Mouse (Mus musculus) lung, adult 18-20 months (tissue): ENCODE data around the gene Gstp1.
"Not testable (repeated sequence)": the region's sequence is repeated elsewhere in the genome, so short reads cannot be mapped to it uniquely, and the experiment has no call there.

Experiments used
- DNase-seq, 2 experiments: peaks; one replicate each; pipeline ENCODE4 v3.0.0; 2022; ENCODE audit warnings: mixed read lengths in 2 of 2

Gene Gstp1

DNA sequence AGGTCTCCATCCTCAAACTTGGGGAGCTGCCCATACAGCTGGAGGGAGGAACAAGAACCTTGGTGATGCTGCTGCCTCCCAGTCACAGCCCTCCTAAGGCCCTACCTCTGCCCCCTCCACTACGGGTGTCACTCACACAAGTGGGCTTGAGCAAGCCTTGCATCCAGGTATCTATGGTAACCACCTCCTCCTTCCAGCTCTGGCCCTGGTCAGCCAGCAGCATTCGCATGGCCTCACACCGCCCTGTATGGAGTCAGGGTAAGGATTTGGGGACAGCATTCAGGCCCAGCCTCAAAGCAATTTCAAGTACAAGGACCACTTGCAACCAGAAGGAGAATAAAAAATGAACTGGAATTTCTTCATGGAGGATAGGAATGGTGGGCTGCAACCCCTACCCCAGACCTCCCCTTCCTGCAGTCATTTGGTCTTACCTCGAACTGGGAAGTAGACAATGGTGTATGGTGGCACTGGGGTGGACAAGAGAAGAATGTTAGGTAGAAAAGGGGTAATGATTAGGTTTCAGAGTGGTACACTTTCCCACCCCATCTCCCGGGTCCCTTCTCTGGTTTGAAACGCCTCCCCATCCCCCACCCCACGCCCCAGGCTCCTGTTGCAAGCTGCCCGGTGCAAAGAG lies 514 bp downstream of the Gstp1 start:
- DNase-seq, result not testable (repeated sequence)

DNA sequence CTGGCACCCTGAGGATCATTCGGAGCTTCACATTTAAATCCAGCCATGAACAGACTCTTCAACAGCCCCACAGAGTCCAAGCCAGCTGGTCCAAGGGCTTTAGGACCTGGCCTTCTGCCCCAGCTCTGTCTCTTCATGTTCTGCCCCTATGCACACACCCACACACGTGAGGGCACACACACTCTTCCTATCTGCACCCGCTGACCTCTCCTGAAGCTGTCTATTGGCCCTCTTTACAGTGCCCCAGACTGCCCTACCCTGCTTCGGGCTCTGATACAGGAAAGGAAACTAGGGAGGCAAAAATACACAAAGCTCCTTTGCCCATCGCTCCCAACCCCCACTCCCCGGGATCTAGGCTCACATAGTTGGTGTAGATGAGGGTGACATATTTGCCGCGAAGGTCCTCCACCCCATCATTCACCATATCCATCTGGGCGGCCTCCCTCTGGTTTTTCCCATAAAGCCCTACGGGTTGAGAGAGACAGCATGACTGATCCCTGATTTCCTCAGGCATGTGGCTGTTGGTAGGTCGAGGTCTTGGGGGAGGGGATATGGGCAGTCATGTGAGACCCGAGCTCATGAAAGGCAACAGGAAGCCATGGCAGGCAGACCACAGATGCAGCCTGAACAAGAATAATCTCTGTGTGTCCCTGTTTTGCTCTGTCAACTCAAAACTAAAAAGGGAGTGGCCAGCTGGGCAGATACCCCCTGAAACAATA lies 1.3 kb downstream of the Gstp1 start:
- no peak for DNase-seq

DNA sequence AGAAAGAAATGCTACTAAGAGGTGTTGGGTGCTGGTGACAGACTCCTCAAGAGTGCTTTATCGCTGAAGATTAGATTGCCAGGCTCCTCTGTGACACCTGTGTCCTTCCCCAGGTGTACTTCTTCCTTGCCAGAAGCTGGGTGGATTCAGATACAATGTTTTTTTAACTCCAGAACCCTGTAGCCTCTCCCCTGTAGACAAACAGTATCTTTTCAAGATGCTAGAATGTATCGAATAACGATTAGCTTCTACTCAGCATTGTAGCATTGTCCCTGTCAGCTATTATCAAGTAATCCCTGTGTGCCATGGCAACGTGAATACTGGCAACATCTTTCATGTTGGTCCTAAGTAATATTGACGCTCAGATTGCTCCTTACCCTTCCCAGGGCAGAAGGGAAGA lies 4.0 kb downstream of the Gstp1 start:
- DNase-seq, result no peak

DNA sequence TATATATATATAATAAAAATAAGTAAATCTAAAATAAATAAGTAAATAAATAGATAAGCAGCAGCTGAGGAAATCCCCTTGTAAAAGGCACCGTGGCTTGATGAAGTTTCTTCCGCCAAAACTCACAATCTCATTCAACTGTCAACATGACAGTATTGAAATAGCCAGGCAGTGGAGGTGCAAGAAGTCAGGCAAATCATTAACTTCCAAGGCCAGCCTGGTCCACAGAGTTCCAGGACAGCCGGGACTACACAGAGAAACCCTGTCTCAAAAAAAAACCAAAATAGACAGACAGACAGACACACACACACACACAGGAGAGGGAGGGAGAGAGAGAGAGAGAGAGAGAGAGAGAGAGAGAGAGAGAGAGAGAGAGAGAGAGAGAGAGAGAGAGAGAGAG lies 4.5 kb downstream of the Gstp1 start:
- no peak for DNase-seq

DNA sequence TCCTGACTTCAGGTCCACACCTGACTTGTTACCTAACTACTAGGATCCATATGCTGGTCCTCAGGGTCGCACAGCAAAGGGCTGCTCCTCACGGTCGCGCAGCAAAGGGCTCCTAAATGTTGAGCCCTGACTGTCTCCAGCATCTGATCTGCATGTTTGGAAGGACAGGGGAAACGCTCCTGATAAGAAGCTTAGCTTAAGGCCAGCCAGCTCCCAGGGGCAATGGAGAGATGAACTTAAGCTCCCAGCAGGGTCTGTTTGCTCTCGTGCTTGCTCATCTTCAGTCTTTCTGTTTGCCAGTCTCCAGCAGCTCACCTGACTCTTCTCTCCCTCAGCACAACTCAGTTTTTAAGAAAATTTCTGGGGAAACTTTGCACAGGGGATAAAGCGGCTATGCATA lies 5.1 kb downstream of the Gstp1 start:
- no peak for DNase-seq

DNA sequence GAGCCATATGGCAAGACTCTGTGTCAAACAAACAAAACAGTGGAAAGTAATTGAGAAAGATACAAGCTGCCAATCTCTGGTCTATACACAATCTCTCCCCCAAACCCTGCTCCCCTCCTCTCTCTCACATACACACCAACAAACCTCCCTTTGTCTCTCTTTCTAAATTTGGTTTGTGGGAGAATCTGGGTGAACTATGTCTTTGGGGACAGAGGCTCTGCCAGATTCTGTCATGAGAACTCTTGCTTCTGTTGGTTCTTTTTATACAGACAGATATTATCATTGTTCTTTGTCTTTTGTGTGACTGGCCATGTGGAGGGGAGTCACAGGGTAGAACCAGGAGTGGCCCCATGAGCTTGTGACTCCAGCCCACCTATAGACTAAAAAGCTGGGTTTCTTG lies 10.2 kb downstream of the Gstp1 start:
- DNase-seq, result no peak

DNA sequence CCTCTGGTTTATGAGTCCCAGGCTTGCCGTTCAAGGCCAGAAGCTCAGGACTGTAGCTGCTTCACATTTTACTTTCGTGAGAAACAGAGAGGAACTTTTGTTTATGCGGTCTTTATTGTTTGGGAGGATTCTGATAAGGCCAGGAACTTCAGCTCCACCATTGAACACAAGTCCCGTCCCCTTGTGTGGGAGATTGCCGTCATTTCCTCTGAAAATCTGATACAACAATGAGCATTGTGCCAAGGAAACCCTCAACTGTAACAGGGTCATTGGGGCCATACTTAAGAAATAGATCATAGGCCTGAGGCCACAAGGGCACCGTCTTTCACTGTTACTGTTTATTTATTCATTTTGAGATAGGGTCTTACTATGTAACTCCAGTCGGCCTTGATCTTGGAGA lies 14.6 kb downstream of the Gstp1 start:
- DNase-seq, result no peak

DNA sequence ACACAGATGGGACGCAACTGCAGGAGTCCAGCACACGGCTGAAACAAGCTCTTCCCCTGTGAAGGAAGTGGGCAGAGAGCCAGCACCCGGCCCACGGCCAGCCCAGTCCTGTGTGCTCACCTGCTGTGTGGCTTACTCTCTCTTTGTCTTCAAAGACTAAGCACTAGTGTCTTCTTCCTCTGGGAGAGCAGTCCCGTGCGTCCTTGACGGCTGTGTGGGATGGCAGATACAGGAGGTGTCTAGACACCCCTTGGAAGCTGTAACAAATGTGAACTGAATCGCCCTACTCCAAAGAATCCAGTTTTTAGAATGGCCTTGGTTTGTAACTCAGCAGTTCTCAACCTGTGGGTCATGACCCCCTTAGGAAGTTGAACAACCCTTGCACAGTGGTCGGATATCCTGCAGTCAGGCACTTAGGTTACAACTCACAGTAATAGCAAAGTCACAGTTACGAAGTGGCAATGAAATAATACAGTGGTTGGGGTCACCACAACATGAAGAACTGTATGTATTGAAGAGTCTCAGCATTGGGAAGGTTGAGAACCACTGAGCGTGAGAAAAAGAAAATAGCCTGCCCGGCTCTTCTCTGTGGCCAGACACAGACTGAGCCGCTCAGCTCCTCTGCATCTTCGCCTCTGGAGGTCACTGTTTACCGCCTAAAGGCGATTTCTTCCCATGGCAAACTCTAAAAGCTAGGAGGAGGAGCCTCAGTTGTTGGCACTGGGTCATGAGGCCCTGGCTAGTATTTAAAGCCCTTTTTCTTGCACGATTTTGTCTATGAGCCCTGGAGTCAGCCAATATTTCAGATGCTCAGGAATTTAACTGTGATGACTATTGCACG lies 18.8 kb downstream of the Gstp1 start:
- peak; percentile 85 to 91 for DNase-seq

DNA sequence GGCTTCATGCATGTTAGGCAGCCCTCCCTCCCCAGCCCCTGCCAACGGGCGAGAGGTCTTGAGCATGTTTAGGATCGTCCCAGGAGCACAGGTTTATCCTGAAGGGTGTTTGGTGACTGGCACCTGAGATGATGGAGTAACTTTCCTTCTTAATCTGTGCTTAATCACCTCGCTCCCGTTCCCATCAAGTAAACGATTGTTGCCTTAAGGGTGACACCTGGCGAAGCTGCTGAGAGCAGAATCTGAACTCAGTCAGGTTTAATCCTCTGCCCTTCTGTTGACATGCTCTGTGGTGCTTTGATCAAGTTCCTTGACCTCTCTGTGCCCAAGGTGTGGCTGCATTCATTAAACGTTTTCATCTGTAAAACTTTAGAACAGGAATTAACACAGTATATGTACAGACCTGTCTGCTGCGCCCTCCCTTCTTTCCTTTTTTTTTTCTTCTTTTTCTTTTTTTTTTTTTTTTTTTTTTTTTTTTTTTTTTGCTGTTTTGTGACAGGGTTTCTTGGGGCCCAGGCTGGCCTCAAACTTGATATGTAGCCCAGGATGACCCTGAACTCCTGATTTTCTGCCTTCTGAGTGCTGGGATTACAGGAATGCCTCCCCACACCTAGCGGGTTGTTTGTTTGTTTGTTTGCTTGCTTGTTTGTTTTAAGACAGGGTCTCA lies 19.7 kb downstream of the Gstp1 start:
- DNase-seq, result no peak

DNA sequence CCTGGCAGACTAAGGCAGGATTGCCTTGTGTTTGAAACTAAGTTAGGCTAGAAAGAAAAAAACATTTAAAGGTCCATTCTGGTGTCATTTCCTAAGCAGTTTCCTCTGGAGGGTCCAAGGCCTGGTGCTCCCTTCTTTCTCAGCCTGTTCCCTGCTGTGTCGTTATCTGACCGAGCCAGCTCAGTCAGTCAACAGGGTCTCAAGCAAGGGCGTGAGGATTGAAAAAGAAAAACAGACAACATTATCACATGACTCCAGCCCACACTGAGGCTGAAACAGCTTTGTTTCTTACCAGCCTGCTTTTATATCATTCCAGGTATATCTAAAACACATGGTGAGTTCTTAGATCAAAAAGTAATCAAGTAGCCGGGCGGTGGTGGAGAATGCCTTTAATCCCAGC lies 22.1 kb downstream of the Gstp1 start:
- no peak for DNase-seq

DNA sequence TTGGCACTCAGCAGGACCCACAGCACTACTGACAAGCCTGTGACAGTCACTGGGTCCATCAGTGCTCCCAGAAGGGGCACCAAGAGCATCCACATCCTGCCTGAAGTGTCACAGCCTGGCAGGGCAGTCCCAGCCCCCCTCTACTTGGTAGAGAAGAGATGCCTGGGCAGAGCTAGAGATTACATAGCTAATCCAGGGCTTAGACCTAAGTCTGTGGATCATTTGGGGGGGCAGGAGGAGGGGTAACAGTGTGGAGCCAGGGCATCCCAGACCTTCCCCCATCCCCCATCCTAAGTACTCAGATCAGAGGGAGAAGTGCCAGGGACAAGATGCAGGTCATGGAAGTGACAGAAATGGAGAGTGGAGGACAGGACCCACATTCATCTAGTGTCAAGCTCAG lies 23.0 kb downstream of the Gstp1 start:
- no peak for DNase-seq

DNA sequence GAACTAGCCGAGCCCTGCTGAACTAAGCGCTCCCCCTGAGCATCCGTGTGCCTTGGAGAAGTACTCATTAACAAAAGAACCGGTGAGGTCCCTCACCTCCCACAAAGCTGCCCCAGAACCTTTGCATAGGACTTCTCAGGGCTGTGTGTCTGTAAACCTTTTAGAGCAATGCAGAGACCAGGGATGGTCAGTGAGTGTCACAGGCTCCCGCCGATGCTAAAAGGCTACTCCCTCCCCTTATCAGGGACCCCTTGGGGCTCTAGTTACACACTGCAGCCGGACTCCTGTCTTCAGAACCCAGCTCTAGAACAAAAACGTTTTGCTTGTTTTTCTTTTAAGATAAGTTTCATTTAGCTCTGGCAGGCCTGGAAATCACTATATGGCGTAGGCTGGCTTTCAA lies 24.7 kb downstream of the Gstp1 start:
- no peak for DNase-seq

DNA sequence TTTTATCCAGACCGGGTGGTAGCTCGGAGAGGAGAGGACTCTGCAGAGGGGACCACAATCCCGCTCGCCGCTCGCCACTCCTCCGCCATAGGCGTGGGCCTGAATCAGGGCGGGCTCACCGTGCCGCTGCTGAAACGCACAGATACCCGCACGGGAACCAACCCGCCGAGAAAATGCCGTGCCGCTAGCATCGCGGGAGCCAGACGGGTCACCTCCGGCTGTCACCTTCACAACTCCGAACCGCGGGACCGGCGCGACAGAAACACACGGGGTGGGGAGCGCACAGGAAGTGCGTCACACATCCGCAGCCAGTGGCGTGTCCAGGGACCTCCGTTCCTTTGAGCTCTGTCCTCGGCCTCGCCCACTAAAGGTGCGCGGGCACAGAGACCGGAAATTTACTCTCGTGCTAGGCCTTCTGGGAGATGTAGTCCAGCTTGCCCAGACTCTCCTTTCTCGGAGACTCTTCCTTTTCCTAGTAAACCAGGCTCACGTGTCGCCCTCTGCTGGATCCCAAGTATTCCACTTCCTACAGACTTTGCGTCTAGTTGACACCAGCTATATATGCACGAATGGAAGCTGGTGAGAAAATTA lies 25.3 kb downstream of the Gstp1 start, which contains the start of gene Ndufv1:
Gene Ndufv1, minus strand, starts transcription at position 375 of the 591 bp plus-strand sequence.
- peak; percentile 99 for DNase-seq

DNA sequence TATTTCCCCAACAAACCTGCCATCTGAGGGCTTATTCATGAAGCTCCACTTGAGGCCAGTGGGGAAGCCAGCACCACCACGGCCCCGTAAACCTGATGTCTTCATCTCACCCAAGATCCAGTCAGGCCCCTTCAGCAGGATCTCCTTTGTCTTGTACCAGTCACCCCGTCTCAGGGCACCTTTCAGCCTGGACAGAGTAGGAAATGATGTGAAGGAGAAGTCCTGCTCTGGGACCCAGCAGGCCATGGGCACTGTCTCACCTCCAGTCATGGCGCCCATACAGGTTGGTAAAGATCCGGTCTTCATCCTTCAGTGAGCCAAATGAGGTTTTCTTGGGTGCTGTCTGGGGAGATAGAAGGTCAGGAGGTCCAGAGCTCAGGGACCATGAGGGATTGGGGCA lies 26.7 kb downstream of the Gstp1 start:
- no peak for DNase-seq

DNA sequence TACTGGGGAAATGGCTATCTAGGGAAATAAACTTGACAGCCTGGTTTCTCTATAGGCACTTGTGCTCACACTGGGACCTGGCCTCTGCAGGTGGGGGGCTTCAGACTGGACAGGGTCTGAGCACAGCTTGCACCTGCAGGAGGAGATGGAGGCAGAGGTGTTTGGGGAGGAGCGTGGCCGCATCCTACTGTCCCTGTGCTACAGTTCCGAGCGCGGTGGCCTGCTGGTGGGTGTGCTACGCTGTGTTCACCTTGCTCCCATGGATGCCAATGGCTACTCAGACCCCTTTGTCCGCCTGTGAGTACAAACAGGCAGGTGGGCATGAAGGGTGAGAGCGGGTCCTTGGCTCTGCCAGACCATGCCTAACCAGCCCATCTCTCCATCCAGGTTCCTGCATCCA lies 31.8 kb downstream of the Gstp1 start:
- DNase-seq, result no peak

DNA sequence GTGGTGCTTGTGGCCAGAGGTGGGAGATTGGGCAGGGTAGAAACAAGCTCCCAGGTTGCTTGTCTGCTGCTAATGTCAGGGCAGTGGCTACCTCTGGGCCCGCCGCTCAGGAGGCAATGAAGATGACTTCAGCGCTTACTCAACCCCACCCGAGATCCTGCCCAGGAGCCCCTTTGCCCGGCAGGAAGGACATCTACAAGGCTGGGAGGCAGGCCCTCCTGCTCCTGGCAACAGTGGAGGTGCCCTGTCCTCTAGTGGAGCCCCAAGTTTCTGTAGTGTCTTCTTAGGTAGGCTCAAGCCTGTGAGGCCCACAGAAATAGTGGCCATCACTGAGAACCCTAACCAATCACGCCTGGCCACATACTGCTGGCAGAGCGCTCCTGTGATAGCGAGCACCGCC lies 32.7 kb downstream of the Gstp1 start:
- DNase-seq, result no peak

DNA sequence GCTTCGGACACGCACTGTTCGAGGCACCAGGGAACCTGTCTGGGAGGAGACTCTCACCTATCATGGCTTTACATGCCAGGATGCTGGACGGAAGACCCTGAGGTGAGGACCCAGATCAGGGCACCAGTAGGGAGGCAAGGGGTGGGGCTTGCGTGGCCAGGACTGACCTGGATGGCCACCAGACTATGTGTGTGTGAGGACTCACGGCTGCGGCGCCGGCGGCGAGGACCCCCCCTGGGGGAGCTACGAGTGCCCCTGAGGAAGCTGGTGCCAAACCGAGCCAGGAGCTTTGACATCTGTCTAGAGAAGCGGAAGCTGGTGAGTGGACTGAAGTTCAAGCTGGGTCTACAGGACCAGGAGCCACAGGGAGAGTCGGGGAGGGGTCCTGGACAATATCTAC lies 33.5 kb downstream of the Gstp1 start:
- no peak for DNase-seq

DNA sequence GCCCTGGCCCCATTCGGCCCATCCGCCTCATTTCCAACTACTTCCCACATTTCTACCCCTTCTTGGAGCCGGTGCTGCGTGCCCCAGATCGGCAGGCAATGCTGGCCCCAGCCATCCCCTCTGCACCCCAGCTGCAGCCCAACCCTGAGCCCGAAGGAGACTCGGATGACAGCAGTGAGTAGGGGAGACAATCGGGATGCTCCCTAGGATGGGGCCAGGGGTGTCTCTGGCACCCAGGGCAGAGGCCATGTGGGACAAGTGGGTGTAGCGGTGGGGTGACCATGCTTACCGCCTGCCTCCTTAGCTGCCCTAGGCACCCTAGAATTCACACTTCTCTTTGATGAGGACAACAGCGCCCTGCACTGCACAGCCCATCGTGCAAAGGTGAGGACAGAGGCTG lies 34.1 kb downstream of the Gstp1 start:
- DNase-seq, result no peak

DNA sequence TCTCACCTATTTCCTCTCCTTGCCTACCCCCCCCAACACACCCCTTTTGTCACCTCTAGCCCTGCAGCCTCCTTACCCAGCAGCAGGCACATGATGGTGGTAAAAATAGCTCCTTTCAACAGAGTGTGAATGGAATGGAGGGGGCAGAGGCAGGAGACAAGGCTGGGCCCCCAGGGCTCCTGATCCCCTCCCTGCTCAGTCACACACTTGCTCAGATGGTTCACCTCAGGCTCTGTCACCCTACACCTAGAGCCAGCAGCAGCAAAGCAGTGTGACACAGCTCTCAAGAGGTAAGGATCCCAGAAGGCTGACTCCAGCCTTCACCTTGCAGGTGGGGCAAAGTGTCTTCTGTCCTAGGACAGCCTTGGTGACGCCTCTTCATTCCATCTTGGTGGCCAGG lies 34.7 kb downstream of the Gstp1 start, which contains the start of gene Doc2g:
Gene Doc2g, plus strand, starts transcription at position 202 of the 400 bp plus-strand sequence.
- DNase-seq, result no peak

DNA sequence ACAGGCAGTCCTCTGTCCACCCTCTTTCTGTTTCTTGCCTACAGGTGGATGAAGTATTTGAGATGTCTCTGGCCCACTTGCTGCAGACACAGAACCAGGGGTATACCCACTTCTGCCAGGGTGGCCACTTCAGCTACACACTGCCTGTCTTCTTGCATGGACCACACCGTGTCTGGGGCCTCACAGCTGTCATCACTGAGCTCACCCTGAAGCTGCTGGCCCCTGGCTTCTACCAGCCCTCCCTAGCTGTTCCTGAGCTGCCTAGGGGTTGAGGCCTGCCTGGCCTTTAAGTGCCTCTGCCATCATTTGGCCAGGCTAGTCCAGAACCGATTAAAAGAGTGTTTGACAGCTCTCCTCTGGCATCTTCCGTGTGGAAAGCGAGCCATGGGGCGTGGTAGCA lies 36.0 kb downstream of the Gstp1 start:
- no peak for DNase-seq

DNA sequence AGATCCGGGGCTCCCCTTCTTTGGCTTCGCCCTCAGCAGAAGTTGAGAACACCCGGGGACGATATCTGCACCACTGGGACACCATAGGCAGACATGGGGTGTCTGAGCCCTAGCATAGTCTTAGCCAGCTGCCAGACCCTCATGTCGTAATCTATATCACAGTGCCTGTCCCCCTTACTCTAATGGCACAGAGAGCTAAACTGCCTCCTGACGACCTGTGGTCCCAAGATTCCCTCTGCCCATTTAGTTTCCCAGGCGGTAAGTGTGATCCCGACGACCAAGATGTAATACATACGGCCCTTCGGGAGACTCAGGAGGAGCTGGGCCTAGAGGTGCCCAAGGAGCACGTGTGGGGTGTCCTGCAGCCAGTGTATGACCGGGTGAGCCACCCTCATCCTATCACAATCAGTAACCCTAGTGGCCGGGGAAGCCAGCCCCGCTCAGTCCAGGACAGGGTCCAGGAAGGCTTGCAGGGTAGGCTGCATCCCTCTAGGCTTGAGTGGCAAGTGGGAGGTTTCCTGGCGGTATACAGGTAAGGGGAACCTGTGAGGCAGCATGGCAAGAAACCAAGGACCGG lies 36.7 kb downstream of the Gstp1 start:
- DNase-seq, result no peak

DNA sequence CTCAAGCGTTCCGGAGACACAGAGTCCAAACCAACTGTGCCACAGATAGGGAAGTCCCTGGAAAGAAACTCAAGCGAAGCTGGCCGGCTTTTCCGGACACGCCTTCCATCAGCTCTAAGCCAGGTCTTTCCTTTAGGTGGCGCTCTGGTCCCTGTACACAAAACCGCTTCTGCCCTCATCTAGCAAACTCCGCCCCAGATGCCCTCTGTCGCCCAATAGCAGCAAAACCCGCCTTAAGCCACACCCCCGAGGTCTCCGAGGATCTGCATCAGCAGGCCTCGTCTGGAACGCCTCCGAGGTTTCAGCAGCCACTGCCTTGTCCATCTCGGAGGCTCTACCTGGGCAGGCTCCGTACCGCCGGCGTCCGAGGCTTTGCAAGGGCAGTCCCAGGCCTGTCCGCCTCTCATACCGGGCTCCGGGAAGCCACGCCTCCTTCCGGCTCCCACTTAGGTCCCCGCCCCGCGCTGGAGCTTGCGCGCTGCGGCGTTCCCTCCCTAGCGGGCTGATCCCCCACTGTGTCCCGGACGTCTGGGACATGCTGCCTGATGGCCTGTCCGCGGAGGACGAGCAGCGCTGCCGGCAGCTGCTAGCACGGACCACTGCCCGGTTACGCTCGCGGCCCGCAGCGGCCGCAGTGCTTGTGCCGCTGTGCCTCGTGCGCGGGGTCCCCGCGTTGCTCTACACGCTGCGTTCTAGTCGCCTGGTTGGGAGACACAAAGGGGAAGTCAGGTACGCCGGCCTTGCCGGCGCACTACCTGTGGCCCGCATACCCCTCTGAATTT lies 37.5 kb downstream of the Gstp1 start, which contains the start of the genes Nudt8 and Gm49405:
Gene Nudt8, plus strand, starts transcription at position 462 of the 782 bp plus-strand sequence.
Gene Gm49405, plus strand, starts transcription at position 508 of the 782 bp plus-strand sequence.
- peak; percentile 97 to 98 for DNase-seq
